Mouse (Mus musculus) ovary, postnatal 10 days (tissue): ENCODE measurements around the gene Bclaf1.

Source experiments
- DNase-seq: peaks from one replicate; pipeline ENCODE4 v3.0.0; 2022; ENCODE audit warnings: low spot score

Bclaf1 gene

DNA sequence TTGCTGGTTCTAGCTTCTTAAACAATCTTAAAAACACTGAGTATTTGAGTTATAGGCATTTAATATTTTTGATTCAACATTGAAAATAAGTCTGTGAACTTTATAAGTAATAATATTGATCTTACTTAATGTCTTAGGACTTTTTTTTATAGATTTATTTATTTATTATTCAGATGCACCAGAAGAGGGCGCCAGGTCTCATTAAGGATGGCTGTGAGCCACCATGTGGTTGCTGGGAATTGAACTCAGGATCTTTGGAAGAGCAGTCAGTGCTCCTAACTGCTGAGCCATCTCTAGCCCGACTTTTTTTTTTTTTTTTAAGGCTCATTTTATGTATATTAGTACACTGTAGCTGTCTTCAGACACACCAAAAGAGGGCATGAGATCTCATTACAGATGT lies 2.5 kb downstream of the Bclaf1 start:
- DNase-seq: no peak

DNA sequence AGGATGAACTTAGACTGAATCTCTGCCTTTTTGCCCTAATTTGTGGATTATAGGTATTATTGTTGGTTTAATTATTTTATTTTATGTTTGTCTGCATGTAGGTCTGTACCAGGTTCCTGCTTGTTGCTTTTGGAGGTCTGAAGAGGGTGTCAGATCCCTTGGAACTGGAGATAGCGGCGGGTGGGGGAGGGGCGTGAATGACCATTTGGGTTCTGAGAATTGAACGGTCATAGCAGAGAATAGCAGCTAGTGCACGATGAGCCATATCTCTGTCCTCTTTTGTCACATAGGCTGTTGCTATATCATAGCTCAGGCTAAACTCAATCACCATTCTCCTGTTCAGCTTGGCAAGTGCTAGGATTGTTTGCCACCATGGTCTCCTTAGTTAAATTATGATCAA lies 5.2 kb downstream of the Bclaf1 start:
- no peak for DNase-seq

DNA sequence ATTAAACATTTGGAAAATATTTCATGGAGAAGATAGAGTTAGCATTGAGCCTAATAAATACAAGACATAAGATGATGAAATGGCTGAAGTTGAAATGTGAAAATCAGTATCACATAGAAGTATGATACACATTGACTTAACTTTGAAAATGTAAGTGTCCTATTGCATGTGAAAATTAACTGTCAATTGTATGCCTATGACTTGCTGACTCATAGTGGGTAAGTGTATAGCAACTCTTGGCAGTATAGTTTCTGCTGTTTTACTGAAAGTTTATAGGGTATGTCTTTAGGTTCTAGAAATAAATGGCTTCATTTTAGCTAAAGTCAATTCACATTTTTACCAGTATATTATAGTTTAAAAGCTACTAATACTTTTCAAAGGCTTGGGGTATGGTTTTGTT lies 14.0 kb downstream of the Bclaf1 start:
- no peak for DNase-seq

DNA sequence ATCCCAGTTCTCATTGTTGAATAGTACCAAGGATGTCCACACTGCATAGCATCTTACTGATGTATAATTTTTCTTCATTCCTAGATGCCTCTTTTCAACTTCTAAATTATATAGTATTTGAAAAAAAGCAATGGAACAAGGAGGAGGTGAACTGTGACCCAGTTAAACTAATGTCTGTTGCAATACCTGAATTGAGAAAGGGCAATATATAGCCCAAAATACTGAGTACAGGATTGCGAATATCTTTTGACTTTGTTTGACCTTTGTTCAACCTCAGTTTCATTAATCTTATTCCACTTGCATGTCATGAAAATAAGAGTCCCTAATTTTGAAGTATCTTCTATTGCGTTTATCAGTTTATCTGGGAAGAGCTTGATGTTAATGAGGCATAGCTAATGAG lies 19.0 kb downstream of the Bclaf1 start:
- no peak for DNase-seq

DNA sequence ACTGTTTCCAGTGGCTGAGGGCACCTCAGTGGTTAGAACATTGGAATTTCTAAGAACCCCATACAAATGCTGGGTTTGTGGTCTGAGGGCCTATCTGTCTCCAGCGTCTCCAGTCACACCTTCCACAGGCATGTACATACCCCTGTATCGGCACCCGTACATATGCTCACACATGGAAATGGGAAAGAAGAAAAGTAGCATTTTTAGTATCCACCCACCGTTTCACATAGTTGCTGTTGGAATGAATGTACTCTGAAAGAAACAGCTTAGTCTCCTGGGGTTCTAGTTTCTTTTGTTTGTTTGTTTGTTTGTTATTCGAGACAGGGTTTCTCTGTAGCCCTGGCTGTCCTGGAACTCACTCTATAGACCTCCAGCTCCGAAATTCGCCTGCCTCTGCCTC lies 25.6 kb downstream of the Bclaf1 start:
- DNase-seq: no peak

DNA sequence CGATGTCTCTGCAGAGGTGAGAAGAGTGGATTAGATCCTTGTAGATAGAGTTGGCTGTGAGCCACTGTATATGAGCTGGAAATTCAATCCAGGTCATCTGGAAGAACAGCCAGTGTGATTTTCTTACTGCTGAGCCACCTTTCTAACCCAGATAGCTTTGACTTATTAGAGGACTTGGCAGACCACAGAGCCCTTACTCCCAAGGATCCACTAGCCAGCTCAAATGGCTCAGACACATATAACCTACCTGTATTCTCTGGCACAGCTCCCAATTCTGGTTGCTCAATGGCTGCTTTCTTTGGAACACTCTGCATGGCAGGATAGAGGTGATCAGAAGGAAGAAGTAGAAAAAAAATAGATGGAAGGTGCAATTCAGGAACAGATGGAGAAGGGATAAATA lies 33.5 kb downstream of the Bclaf1 start:
- no peak for DNase-seq

DNA sequence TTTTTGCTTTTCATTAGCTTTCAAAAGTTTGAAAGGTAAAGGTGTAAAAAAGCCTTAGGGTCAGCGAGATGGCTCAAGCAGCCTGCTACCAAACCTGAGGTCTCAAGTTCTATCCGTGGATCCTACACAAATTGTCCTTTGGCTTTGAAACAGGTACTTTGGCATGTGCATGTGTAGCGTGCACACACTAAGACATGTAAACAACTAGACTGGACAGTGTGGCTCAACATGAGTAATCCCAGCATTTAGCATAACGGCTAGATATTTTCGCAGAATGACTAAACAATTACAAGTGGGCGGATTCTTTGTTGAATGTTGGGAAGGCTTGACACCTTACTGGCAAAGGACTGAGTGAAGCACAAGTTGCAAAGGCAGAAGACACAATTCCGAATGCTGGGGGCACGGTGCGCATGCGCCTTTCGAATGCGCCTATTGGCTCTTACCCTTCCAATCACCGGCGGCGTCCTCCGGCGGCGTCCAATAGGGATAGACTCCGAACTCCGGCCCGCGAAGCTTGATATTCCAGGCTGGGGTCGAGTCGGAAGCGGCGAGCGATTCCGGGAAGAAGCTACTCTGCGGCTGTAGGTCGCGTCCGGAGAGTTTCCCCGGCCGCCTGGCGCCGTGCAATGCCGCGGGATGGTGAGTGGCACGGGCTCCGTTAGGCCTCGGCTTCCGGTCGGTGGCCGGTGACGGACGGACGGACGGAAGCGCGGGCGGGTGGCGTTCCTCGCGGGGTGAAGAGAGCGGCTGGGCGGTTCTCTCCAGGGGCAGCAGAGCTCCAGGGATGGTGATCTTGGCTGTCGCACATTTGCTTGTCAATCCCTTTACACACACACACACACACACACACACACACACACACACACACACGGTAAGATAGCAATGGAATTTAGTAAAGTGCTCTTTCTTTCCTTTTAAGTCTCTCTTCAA lies 35.3 kb downstream of the Bclaf1 start, which contains the start of gene Mtfr2:
Gene Mtfr2, plus strand, starts transcription at position 486 of the 930 bp plus-strand sequence.
- peak; percentile 93 for DNase-seq

DNA sequence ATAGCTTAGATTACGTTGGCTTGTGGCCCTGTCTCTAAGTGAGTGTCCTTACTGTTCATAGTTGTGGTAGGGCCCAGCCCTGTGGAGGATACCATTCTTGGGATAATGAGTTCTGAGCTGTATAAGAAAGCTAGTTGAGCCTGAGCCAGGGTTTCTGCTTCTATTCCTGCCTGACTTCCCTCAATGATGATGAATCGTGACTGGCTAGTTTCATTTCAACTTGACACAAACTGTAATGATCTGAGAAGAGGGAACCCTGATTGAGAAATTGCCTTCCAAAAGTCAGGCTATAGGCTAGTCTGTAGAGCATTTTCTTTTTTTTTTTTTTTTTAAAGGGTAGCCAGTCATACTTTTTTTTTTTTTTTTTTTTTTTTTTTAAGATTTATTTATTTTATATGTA lies 36.6 kb downstream of the Bclaf1 start:
- no peak for DNase-seq

DNA sequence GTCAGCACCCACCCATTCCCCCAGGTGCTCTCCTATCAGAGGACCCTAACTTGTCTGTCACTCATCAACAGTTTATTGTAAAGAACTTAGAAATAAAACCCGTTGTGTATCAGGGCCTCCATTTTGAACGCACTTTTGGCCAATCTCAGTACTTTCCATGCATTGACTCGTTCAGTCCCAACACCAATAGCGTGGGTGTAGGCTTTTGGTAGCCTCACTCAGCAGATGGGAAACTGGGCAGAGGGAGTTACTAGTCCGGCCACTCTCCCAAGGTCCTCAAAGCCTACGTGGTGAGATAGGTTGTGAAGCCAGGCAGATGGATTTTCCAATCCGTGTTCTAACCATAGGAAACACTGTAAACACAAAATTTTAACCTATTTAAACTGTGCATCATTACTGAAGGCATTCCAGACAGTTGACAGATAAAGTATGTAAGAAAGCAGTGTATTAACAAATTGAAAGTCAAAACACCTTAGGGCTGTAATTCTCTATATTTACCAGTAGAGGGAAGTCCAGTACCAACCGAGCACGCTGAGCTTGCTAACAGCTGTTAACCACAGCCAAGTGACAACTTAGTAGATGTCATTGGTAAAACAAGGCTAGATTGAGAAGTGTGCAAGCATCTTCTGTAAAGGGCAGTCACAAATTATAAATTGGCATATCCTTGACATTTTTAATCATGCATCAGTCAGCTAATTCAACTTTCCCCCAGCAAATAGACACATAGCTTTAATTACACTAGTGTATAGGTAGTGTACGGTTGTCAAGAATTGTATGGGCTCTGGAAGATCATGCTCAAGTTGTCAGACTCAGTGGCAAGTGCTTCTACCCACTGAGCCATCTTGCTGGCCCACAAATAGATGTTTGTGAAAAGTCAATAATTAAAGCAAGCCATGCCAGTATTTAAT lies 49.5 kb downstream of the Bclaf1 start:
- DNase-seq: no peak

DNA sequence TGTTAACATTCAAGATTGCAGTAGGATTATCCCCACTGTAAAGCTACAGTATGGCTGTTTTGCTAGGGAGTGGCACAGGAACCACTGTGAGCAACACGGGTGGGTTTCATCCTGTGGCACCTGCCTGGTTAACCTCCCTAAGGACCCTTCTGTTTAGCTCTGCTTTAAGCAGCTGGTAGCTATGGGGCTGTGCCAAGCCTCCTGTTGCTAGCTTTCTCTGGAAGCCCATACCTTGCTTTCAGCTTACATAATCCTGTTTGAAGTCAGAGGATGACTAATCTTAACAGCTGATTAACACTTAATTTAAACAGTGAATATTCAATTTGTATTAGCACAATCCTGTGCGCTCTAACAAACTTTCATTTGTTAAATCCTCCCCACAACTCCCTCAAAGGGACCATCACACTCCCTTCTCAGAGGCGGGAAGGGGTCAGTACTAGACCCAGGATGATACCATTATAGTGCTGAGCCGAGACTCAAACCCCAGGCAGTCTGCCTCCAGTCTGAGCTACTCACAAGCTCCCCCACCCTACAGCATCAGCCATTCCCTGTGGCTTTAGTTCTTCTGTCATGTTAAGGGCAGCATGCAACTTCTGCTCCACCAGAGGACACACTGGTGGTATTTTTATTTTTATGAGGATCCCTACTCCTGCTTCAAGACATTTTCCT lies 50.3 kb downstream of the Bclaf1 start:
- no peak for DNase-seq

DNA sequence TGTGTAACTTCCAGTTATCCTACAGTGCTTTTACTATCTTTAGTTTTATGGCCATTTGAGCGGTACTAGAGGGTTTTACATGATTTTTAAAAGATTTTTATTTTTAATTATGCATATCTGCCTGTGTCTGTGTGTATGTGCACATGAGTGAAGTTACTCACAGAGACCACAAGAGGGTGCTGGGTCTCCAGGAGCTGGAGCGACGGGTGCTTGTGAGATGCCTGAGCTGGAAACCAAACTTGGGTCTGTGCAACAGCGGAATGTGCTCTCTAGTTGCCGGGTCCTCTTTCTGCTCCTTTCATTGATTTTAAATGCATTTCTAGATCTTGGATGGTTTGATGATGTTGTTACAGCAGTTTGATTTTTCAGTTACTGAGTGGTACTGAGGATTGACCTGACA lies 59.8 kb downstream of the Bclaf1 start:
- DNase-seq: no peak

DNA sequence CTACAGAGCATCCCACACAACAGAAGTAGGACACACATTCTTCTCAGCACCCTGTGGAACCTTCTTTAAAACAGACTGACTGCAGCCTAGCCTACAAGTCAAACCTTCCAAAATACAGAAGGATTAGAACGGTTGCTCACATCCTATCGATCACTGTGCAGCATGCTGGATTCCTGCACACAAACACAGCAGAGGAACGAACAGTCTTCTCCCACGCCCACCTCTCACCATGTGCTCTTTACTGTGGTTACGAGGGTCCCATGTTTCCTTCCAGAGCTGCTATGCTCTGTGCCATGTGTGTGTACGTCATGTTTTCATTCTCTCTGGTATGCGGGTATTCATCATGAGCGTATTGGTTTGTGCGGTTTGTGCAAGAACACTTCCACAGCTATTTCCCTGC lies 65.4 kb downstream of the Bclaf1 start:
- DNase-seq: no peak

DNA sequence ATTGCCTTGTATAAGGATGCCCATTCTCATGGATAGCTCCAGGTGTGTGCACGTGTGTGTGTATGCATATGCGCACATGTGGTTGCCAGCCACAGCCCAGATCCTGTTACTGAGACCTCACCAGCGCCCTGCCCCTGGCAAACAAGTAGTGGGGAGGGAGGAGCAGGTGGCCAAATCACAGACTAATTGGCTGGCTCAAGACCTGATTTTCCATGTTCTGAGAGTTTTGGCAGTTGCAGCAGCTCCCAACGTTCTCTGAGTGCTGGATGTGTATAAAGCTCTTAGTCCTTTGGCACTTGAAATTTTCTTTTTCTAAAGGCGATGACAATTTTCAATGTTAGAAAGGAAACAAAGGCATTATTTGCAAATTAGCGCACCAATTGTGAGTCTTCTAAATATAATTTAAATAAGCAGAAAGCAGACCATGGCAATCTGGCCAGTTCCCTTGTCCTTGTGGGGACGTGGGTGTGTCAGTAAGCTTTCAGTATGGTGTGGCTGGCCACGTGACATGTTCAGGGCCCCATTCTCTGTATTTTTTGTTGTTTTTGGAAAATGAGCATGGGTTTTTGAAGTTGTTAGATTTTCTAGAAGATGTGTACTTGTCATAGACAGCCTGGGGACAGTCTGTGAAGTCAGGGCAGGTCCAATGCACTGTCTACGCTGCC lies 66.9 kb downstream of the Bclaf1 start:
- no peak for DNase-seq

DNA sequence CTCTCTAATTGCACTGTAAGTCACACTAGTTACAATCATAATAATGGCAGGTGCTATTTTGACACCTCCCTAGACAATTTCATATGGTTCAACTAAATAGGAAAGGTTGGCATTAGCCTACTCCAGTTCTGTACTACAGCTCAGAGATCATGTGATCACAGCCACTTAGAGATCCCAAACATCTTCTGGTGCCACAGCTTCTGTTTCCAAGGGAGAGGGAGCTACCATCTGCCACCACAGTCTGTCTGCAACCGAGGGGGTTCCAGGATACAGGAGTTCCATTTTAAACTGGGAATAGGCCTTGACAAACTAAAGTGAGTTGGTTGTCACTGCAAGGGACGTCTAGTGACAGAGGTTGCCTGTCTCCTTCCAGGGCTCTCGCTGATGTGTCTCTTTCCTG lies 68.5 kb downstream of the Bclaf1 start:
- DNase-seq: no peak

DNA sequence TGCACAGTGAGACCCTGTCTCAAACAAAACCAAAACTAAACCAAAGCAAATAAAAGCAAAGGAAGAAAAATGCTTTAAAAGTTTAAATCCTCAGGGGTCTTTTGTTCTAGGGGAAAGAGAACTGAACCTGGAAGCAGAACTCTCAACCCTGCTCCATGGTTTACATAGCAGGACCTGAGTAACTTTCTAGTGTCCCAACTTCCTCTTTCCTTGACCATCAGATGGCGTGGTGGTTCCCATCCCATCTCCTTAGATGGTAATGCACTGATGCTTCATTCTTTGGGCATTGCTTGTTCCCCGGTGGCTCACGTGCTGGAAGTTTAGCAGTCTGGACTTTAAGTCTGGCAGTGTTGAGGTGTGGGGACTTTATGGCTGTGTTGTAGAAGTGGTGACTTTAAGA lies 69.1 kb downstream of the Bclaf1 start:
- no peak for DNase-seq

DNA sequence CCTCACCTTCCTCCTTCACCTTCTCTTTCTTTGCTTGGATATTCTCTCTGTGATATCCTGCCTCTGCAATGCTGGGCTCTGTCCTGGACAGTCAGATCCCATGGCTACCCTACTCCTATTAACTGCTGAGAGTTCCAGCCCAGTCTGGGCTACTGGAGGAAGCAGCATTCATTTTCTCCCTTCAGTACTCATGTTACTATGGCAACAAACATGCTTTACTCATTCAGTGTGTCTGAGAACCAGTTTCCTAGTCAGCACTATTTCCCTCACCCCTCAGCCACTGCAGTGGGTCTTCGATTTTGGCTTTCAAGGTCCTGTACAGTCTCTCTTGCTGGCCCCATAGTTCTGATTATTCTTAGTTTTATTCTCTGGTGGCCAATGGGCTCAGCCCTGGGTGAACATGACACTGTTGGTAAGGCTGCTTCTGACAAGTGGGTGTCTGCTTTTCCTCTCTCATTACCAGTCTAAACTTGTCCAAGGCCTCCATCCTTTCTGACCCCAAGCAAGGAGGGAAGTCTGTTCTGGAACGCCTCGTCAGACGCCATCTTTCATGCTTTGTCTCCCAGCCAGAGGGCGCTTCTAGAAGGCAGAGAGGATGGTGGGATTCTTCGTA lies 70.6 kb downstream of the Bclaf1 start:
- no peak for DNase-seq

DNA sequence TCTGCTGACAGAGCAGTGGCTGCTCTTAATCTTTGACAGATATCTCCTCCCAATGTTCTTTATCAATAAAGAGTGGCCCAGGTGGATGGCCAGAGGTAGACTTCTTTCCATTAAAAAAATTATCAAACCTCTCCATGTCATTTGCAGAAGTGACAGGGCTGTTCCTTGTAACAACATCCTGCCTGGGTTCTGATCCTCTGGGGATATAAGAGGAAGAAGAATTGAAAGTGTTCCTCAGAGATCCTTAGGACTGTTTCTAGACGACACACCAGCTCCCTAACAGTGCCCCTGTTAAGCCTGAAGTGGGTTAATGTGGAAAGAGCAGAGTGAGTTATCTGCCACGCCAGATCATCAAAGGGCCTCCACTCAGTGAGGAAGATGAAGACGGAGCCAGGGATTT lies 78.3 kb downstream of the Bclaf1 start:
- no peak for DNase-seq
